Mouse (Mus musculus) brain, adult 2 months (tissue): ENCODE results near the gene Prkab1.

Experiments
- DNase-seq: peaks from one replicate; pipeline ENCODE4 v3.0.0; 2011; ENCODE audit warnings: low read depth, low spot score

Gene Prkab1

GRCm38 (mm10) chr5:116024327-116024739 is at the start of gene Prkab1:
Gene Prkab1 (minus strand): TSS chr5:116024508.
- peak; percentile 99 for DNase-seq

GRCm38 (mm10) chr5:116069618-116070017 is 45.3 kb upstream of the Prkab1 start:
- no peak for DNase-seq

- DNase-seq = no peak
These were observed 28.5 kb upstream of the Prkab1 start for GRCm38 (mm10) chr5:116052826-116053225.

- DNase-seq = no peak
These were observed 27.9 kb upstream of the Prkab1 start for GRCm38 (mm10) chr5:116052171-116052570.

GRCm38 (mm10) chr5:116049821-116050220 is 25.5 kb upstream of the Prkab1 start:
- DNase-seq = no peak

GRCm38 (mm10) chr5:116048321-116048720 is 24.0 kb upstream of the Prkab1 start:
- DNase-seq = no peak

GRCm38 (mm10) chr5:116046246-116046645 is 21.9 kb upstream of the Prkab1 start:
- no peak for DNase-seq

GRCm38 (mm10) chr5:116045581-116045980 is 21.3 kb upstream of the Prkab1 start:
- no peak for DNase-seq

- no peak for DNase-seq
These were observed 17.9 kb upstream of the Prkab1 start for GRCm38 (mm10) chr5:116042241-116042640.

- DNase-seq = no peak
These were observed 15.4 kb upstream of the Prkab1 start for GRCm38 (mm10) chr5:116039706-116040105.

- DNase-seq = no peak
These were observed 13.4 kb upstream of the Prkab1 start for GRCm38 (mm10) chr5:116037731-116038130.

- no peak for DNase-seq
These were observed 12.2 kb upstream of the Prkab1 start for GRCm38 (mm10) chr5:116036465-116036864.

- peak; percentile 77 for DNase-seq
These were observed 6.9 kb upstream of the Prkab1 start for GRCm38 (mm10) chr5:116031190-116031577.

- DNase-seq = no peak
These were observed 6.4 kb upstream of the Prkab1 start for GRCm38 (mm10) chr5:116030566-116031189.

- DNase-seq = no peak
These were observed 4.8 kb upstream of the Prkab1 start for GRCm38 (mm10) chr5:116029071-116029470.

- no peak for DNase-seq
These were observed 2.3 kb upstream of the Prkab1 start for GRCm38 (mm10) chr5:116026561-116026960.

GRCm38 (mm10) chr5:116026107-116026506 is 1.8 kb upstream of the Prkab1 start:
- no peak for DNase-seq

- no peak for DNase-seq
These were observed 455 bp downstream of the Prkab1 start for GRCm38 (mm10) chr5:116023821-116024284.

GRCm38 (mm10) chr5:116023251-116023661 is 1.1 kb downstream of the Prkab1 start:
- DNase-seq = no peak

- DNase-seq = no peak
These were observed 1.6 kb downstream of the Prkab1 start for GRCm38 (mm10) chr5:116022658-116023200.

GRCm38 (mm10) chr5:116022131-116022530 is 2.2 kb downstream of the Prkab1 start:
- DNase-seq = no peak

- no peak for DNase-seq
These were observed 2.8 kb downstream of the Prkab1 start for GRCm38 (mm10) chr5:116021552-116021951.

GRCm38 (mm10) chr5:116019371-116019770 is 4.9 kb downstream of the Prkab1 start:
- no peak for DNase-seq
